Mouse (Mus musculus) spleen, postnatal 4 days (tissue): ENCODE data around the gene Apeh.
A peak's percentile ranks its signal among the peaks of the same experiment; 100 is the strongest.

ENCODE experiments used
- DNase-seq, 2 experiments: peaks; one replicate each; pipeline ENCODE4 v3.0.0; 2022; ENCODE audit warnings: low spot score in 2 of 2

The Apeh gene

GRCm38 (mm10) chr9:108120671-108121070 is 26.3 kb upstream of the Apeh start:
- DNase-seq = no peak

DNA sequence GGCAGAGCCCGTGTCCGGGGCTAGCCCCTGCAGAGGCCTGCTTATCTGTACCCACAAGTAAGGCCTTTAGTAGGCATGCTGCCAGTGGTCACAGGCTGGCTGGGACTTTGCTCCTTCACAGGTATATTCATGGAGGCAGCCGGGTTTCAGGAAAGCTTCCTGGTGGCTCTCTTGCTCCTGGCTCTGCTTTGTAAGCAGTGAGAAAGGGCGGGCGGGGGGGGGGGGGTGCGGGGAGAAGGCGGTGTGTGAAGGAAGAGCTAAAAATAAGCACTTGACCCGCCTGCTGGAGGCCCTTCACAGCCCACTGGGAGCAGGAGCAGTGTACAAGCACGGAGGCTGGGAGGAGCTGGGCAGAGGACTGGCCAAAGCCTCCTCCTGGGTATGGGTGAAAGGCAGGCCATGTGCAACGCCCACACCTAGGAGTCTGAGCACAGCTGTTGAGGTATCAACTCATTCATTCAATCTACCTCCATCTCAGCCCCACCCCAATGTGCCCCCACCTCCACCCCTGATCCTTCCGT is 25.5 kb upstream of the Apeh start:
- DNase-seq = no peak

GRCm38 (mm10) chr9:108117143-108117542 is 22.7 kb upstream of the Apeh start:
- no peak for DNase-seq

- DNase-seq = no peak
Observed at GRCm38 (mm10) chr9:108115290-108116077, 21.1 kb upstream of the Apeh start.

- no peak for DNase-seq
Observed at GRCm38 (mm10) chr9:108112719-108113340, 18.4 kb upstream of the Apeh start.

- no peak for DNase-seq
Observed at GRCm38 (mm10) chr9:108111593-108112121, 17.3 kb upstream of the Apeh start.

DNA sequence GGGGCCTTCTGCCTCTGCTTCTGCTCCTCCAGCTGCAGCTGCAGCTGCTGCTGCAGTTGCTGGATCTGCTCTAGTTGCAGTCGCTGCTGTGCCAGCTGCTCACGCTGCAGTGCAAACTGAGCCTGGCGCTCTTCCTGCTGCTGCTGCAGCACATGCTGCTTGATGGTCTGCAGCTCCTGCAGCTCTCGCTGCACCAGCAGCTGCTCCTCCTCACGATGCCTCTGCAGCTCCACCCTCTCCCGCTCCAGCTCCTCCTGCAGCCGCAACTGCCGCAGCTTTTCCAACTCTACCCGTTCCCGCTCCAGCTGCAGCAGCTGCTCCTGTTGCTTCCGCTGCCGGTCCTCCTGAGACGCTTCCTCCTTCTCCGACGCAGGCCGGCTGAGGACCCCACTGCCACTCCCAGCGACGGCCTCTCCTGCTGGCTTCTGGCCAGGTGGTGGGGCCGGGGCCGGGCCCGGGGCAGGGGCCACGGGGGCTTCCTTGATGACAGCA is 16.7 kb upstream of the Apeh start:
- DNase-seq = peak in 1 of 2 experiments; percentile 70

DNA sequence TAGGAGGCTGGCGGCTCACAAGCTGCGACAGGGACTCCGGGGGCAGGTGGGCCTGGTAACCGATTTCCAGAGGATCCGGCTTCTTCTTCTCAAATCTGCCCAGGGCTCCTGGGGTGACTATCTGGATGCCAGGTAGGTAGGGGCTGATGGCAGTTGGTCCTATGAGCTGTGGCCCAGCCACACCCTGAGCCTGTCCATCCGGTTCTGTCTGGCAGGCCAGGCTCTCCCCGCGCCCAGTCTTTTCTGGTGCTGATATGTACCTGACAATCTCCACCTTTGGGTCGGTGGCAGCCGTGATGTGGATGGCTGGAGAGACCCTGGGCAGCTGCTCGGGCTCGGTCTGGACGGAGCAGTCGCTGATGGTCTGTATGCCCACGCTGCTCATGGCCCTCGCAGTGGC is 15.8 kb upstream of the Apeh start:
- no peak for DNase-seq

- no peak for DNase-seq
Observed at GRCm38 (mm10) chr9:108107867-108108266, 13.5 kb upstream of the Apeh start.

DNA sequence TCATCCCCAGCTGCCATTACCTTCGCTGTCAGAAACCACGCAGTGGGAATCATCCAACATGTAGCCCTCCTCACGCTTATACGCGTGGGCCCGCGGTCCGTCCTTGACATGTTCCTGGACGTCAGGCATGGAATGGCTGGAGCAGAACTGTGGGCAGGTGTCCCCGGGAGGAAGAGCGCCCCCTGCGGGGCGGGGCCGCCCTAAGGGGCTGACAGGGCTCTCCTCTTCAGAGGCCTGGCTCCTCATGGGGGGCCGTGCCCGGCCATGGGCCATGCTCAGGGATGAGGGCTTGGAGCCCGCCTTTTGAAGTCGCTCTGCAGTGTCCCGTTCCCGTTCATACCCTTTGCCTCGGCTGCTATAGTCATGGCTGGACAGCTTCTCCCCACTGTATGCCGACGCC is 11.7 kb upstream of the Apeh start:
- peak in 1 of 2 experiments; percentile 24 for DNase-seq

GRCm38 (mm10) chr9:108105549-108105863 is 11.1 kb upstream of the Apeh start:
- DNase-seq = peak in 1 of 2 experiments; percentile 19

DNA sequence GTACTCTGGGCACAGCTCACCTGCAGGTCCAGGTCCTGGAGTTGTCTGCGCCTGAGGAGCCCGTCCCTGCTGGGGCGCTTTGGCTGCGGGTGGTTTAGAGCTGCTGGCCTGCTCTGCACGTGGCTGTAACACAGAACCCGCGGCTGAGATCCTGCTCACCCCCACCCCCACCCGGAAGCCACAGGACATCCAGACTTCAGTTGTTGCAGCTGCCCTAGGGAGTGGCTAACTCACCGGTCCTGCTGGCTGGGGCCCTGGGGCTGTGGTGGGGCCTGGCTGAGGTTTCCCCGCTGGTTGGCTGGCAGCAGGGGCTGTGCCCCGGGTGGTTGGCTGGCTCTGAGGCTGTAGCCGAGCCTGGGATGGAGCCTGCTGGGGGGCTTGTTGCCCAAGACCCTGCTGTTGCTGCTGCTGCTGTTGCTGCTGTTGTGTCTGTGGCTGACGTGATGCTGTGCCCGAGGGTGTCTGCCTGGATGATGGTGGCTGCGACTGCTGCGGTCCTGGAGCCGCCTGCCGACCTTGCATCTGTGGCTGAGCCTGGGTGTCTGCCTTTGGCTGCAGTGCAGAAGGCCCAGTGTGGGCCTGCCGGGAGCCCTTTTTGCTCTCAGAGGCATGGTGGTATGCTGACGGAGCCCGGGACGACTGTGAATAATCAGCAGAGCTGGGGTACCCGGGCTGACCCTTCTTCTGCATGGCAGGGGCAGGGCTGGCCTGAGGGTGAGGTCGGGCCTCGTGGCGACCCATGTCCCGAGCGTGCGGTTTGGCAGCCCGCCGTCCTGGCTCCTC is 10.6 kb upstream of the Apeh start:
- peak; percentile 62 to 82 for DNase-seq

DNA sequence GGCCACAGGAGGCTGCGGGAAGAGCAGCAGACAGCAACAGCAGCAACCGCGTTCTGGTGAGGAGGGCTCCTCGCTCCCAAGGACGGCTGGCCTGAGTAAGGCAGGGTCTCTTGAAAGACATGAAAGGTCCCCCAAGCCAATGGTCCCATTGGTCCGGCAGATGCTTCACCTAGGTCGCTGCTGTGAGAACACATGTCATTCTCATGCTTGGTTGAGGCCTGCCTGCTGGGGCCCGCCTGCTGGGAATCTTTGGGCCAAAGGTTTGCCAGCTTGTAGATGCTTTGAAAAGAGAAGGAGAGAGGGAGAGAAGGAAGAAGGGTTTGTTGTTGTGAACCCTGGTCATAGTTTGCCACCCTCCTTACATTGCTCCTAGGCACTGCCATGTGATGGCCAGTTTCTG is 5.2 kb upstream of the Apeh start:
- no peak for DNase-seq

- no peak for DNase-seq
Observed at GRCm38 (mm10) chr9:108095949-108096712, 1.7 kb upstream of the Apeh start.

GRCm38 (mm10) chr9:108095518-108095917 is 1.1 kb upstream of the Apeh start:
- peak; percentile 77 to 89 for DNase-seq

GRCm38 (mm10) chr9:108094998-108095411 is 599 bp upstream of the Apeh start:
- peak; percentile 90 to 91 for DNase-seq

- no peak for DNase-seq
Observed at GRCm38 (mm10) chr9:108093586-108093985, 820 bp downstream of the Apeh start.

- no peak for DNase-seq
Observed at GRCm38 (mm10) chr9:108090611-108091120, 3.7 kb downstream of the Apeh start.

- no peak for DNase-seq
Observed at GRCm38 (mm10) chr9:108085261-108085660, 9.1 kb downstream of the Apeh start.

DNA sequence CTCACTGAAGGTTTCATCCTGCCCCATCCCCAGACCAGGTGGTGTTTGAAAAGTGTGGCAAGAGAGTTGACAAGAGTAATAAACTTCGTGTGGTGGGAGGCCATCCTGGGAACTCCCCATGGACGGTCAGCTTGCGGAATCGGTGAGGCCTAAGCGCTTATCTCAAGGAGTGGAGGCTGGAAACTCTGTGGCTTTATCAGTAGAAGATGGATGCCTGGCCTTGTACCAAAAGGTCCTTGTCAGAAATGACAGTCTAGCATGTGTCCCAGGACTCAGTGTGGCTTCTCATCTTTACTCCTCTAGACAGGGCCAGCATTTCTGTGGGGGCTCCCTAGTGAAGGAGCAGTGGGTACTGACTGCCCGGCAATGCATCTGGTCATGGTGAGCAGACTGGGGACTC is 10.8 kb downstream of the Apeh start:
- peak in 1 of 2 experiments; percentile 51 for DNase-seq

GRCm38 (mm10) chr9:108082988-108083431 is 11.4 kb downstream of the Apeh start, which contains the start of gene Rnf123:
TSS of gene Rnf123 (minus strand) at chr9:108083346.
- DNase-seq = no peak
